Mouse (Mus musculus): ENCODE results near the gene Cdh23. TPM values are rescaled to one million over a fixed set of nuclear protein-coding genes. Genes with fewer than 3 reads are reported as not detected.
"Not testable (repeated sequence)": the region's sequence is repeated elsewhere in the genome, so short reads cannot be mapped to it uniquely, and the experiment has no call there.

Gene Cdh23
- polyA plus RNA-seq, 2 experiments = 0.73 to 2.7 TPM

DNA sequence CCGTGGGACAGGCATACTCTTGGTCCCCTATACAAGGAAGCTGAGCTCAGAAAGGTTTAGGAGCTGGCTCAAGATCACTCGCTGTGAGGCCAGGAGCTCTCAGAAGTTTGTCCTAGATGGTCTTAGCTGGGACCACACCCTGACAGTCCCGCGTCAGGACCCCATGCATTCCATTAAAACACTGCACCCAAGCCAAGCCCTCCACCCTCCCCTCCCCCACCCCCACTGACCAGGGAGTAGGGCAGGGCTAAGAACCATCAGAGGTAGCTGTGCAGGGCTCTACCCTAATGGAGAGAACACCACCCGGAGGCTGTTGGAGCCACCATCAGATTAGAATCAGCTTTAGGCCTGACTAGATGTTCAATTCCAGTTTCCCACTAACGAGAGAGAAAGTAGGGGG lies 28.2 kb upstream of the Cdh23 start:
- Histone ChIP-seq H3K4me3 (replicated peaks; ENCODE audit: low read length) (no peak overlapping the region), H3K4me2 (replicated peaks; ENCODE audit: low read depth, low read length, severe bottlenecking) (no peak overlapping the region), H3K9ac (ENCODE audit: low read depth, low read length, severe bottlenecking) (no peak overlapping the region), H3K36me3 (ENCODE audit: control insufficient read depth, insufficient read depth, low read length) (peaks cover 5% of the 10 kb centered on the region; the same call in 1 of the 2 replicates), H3K4me1 (ENCODE audit: control insufficient read depth, insufficient read depth, low read length) (0 out of 2 replicates have a peak, but pooled peaks cover 4% of the 10 kb centered on the region), H3K27me3 (ENCODE audit: control insufficient read depth, insufficient read depth, low read length) (no peaks in the 10 kb centered on the region), H3K9me3 (ENCODE audit: control insufficient read depth, low read length) (no peaks in the 10 kb centered on the region), H3K27ac (replicated peaks; ENCODE audit: low read depth, low read length) (no peak overlapping the region)
- ATAC-seq (ENCODE audit: low FRiP score, low read depth) (no peak), DNase-seq (ENCODE audit: low spot score) (no peak)
- 69% methylated on average over 6 of the region's 6 CpGs for WGBS
- no peak for TF ChIP-seq POLR2A (IDR thresholded peaks at IDR 0.05; ENCODE audit: borderline replicate concordance, extremely low read depth, insufficient read depth, insufficient read length)

DNA sequence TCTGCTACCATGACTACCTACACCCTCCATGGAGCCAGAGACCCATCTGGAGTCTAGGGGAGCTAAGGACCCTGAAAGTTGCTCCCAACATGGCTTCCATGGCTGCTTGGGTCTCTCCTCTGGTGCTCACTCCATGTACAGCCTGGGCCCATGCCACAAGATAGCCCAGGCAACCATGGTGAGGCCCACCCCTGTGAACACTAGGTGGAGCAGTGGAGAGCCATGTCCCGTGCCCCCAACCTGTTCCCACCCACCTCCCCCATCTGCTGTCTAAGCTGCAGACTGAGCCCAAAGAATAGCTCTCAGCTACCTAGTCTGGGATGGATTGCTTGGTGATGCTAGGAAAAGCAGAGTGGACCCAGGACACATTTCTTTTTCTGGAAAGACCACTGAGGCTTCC lies 27.1 kb upstream of the Cdh23 start:
- ATAC-seq (ENCODE audit: low FRiP score, low read depth) (no peak), DNase-seq (ENCODE audit: low spot score) (no peak)
- TF ChIP-seq POLR2A (IDR thresholded peaks at IDR 0.05; ENCODE audit: borderline replicate concordance, extremely low read depth, insufficient read depth, insufficient read length) = no peak
- no peak overlapping the region for H3K4me2 ChIP-seq (replicated peaks; ENCODE audit: low read depth, low read length, severe bottlenecking)
- H3K27ac ChIP-seq (replicated peaks; ENCODE audit: low read depth, low read length) = no peak overlapping the region
- 0 out of 2 replicates have a peak, but pooled peaks cover 4% of the 10 kb centered on the region for H3K4me1 ChIP-seq (ENCODE audit: control insufficient read depth, insufficient read depth, low read length)
- peaks cover 5% of the 10 kb centered on the region; the same call in 1 of the 2 replicates for H3K36me3 ChIP-seq (ENCODE audit: control insufficient read depth, insufficient read depth, low read length)
- H3K4me3 ChIP-seq (replicated peaks; ENCODE audit: low read length) = no peak overlapping the region
- no peaks in the 10 kb centered on the region for H3K27me3 ChIP-seq (ENCODE audit: control insufficient read depth, insufficient read depth, low read length)
- 45% methylated on average over 1 of the region's 1 CpGs for WGBS
- H3K9ac ChIP-seq (ENCODE audit: low read depth, low read length, severe bottlenecking) = no peak overlapping the region
- H3K9me3 ChIP-seq (ENCODE audit: control insufficient read depth, low read length) = no peaks in the 10 kb centered on the region

DNA sequence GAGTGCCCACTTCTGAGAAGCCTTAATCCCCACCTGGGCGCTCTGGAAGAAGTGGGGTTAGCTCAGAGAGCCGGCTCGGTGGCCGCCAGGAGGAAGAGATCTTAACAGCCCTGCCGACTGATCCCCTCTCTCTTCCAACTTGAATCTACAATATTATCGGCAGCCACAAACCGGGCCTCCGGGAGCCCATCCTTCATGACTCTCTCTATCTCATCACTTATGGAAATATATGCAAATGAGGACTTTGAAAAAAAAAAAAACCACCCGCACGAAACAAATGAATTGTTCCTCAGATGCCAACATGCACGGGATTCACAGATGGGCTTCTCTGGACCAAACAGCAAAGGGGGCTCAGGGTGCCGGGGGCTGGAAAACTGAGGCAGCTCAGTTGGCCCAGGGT lies 25.4 kb upstream of the Cdh23 start:
- Histone ChIP-seq H3K27me3 (ENCODE audit: control insufficient read depth, insufficient read depth, low read length) (no peaks in the 10 kb centered on the region), H3K36me3 (ENCODE audit: control insufficient read depth, insufficient read depth, low read length) (peaks cover 5% of the 10 kb centered on the region; the same call in 1 of the 2 replicates), H3K27ac (replicated peaks; ENCODE audit: low read depth, low read length) (no peak overlapping the region), H3K4me1 (ENCODE audit: control insufficient read depth, insufficient read depth, low read length) (no peaks in the 10 kb centered on the region), H3K9ac (ENCODE audit: low read depth, low read length, severe bottlenecking) (no peak overlapping the region), H3K4me2 (replicated peaks; ENCODE audit: low read depth, low read length, severe bottlenecking) (no peak overlapping the region), H3K9me3 (ENCODE audit: control insufficient read depth, low read length) (no peaks in the 10 kb centered on the region), H3K4me3 (replicated peaks; ENCODE audit: low read length) (no peak overlapping the region)
- DNase-seq (ENCODE audit: low spot score) (no peak), ATAC-seq (ENCODE audit: low FRiP score, low read depth) (no peak)
- WGBS = 72% methylated on average over 12 of the region's 12 CpGs
- no peak for TF ChIP-seq POLR2A (IDR thresholded peaks at IDR 0.05; ENCODE audit: borderline replicate concordance, extremely low read depth, insufficient read depth, insufficient read length)

DNA sequence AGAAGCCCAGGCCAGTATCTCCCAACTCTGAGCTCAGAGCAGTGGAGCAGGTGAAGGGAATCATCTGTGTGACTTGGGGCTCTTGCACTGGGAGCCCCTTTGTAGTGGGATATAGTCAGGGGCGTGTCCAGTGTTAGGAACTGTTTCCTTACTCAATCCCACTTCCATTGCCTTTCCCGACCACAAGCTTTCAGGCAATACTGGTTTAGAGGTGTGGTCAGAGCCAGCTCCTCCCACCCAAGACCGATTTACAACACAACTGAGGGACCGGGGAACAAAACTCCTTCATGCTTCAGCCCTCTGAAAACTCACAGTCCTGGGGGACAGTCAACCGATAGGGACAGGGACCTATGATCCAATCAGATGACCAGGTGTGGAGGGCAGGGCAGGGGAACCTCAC lies 24.2 kb upstream of the Cdh23 start:
- TF ChIP-seq POLR2A (IDR thresholded peaks at IDR 0.05; ENCODE audit: borderline replicate concordance, extremely low read depth, insufficient read depth, insufficient read length) = no peak
- DNase-seq (ENCODE audit: low spot score) = no peak
- Histone ChIP-seq H3K4me2 (replicated peaks; ENCODE audit: low read depth, low read length, severe bottlenecking) (no peak overlapping the region), H3K36me3 (ENCODE audit: control insufficient read depth, insufficient read depth, low read length) (peaks cover 11% of the 10 kb centered on the region), H3K9ac (ENCODE audit: low read depth, low read length, severe bottlenecking) (no peak overlapping the region), H3K27me3 (ENCODE audit: control insufficient read depth, insufficient read depth, low read length) (no peaks in the 10 kb centered on the region), H3K4me3 (replicated peaks; ENCODE audit: low read length) (no peak overlapping the region), H3K9me3 (ENCODE audit: control insufficient read depth, low read length) (no peaks in the 10 kb centered on the region), H3K4me1 (ENCODE audit: control insufficient read depth, insufficient read depth, low read length) (no peaks in the 10 kb centered on the region), H3K27ac (replicated peaks; ENCODE audit: low read depth, low read length) (no peak overlapping the region)
- no peak for ATAC-seq (ENCODE audit: low FRiP score, low read depth)
- 79% methylated on average over 5 of the region's 5 CpGs for WGBS

DNA sequence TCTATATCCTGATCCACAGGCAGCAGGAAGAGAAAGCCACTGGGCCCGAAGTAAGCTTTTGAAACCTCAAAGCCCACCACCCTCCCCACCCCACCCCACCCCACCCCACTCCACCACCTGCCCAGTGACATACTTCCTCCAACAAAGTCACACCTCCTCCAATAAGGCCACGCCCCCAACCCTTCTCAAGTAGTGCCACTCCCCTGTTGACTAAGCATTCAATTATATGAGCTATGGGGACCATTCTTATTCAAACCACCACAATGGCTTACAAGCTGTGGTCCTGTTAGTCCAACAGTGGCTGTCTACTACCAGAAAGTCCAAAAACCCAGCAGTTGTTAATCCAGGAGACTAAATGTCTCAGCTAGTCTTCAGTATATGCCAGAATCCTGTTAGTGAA lies 22.2 kb upstream of the Cdh23 start:
- peaks cover 14% of the 10 kb centered on the region for H3K36me3 ChIP-seq (ENCODE audit: control insufficient read depth, insufficient read depth, low read length)
- ATAC-seq (ENCODE audit: low FRiP score, low read depth) = no peak
- WGBS = 84% methylated on average over 2 of the region's 2 CpGs

DNA sequence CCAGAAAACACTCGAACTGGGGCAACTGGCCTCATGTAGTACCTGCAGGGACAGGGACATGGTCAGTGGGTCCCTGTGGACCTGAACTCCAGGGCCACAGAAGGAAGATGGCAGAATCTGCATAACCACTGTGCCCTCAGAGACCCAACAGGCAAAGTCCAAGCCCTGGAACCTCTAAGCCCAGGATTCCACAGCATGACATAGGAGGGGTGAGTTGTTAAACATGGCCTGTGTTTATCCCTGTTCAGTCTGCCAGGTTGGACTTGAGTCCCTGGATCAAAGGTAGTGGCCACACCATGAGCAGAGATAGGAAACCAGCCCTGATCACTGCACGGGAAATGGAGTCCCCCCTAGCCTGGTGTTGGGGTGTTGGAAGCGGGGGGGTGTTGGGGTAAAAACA lies 20.2 kb upstream of the Cdh23 start:
- no peak for ATAC-seq (ENCODE audit: low FRiP score, low read depth)

More for the DNA sequence above, 22.2 kb upstream of the Cdh23 start:
- Histone ChIP-seq H3K4me1 (ENCODE audit: control insufficient read depth, insufficient read depth, low read length) (no peaks in the 10 kb centered on the region), H3K9ac (ENCODE audit: low read depth, low read length, severe bottlenecking) (no peak overlapping the region), H3K9me3 (ENCODE audit: control insufficient read depth, low read length) (peaks cover 11% of the 10 kb centered on the region), H3K27ac (replicated peaks; ENCODE audit: low read depth, low read length) (no peak overlapping the region), H3K27me3 (ENCODE audit: control insufficient read depth, insufficient read depth, low read length) (no peaks in the 10 kb centered on the region), H3K4me2 (replicated peaks; ENCODE audit: low read depth, low read length, severe bottlenecking) (no peak overlapping the region), H3K4me3 (replicated peaks; ENCODE audit: low read length) (no peak overlapping the region)
- TF ChIP-seq POLR2A (IDR thresholded peaks at IDR 0.05; ENCODE audit: borderline replicate concordance, extremely low read depth, insufficient read depth, insufficient read length) = no peak
- no peak for DNase-seq (ENCODE audit: low spot score)

DNA sequence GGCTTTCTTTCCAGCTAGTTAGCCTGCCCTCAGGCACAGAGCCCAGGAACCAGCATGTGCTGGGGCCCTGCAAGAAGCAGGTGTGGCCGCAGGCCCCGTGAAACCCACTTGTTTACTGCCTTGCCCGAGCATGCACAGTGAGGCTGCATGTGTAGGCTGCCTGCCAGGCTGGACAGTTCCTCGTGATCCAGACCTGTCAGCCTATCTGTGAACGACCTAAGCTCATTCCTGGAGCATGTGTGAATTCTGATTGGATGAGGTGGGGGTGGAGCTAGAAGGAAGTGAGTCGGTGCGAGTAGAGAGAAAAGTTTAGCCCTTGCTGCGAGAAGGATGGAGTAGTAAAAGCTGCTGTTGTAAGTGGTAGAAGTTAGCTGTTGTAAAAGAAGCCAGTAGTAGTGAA lies 16.0 kb upstream of the Cdh23 start:
- not testable (repeated sequence) for DNase-seq (ENCODE audit: low spot score); H3K4me2 ChIP-seq (replicated peaks; ENCODE audit: low read depth, low read length, severe bottlenecking); H3K4me1 ChIP-seq (ENCODE audit: control insufficient read depth, insufficient read depth, low read length); H3K27me3 ChIP-seq (ENCODE audit: control insufficient read depth, insufficient read depth, low read length); H3K27ac ChIP-seq (replicated peaks; ENCODE audit: low read depth, low read length); ATAC-seq (ENCODE audit: low FRiP score, low read depth); H3K9ac ChIP-seq (ENCODE audit: low read depth, low read length, severe bottlenecking); H3K4me3 ChIP-seq (replicated peaks; ENCODE audit: low read length)
- peaks cover 11% of the 10 kb centered on the region for H3K9me3 ChIP-seq (ENCODE audit: control insufficient read depth, low read length)
- WGBS = 40% methylated on average over 8 of the region's 8 CpGs
- H3K36me3 ChIP-seq (ENCODE audit: control insufficient read depth, insufficient read depth, low read length) = peaks cover 12% of the 10 kb centered on the region

More for the DNA sequence above, 20.2 kb upstream of the Cdh23 start:
- no peaks in the 10 kb centered on the region for H3K4me1 ChIP-seq (ENCODE audit: control insufficient read depth, insufficient read depth, low read length)
- 91% methylated on average over 3 of the region's 3 CpGs for WGBS
- H3K27ac ChIP-seq (replicated peaks; ENCODE audit: low read depth, low read length) = no peak overlapping the region
- peaks cover 14% of the 10 kb centered on the region for H3K36me3 ChIP-seq (ENCODE audit: control insufficient read depth, insufficient read depth, low read length)
- no peak for DNase-seq (ENCODE audit: low spot score)
- no peaks in the 10 kb centered on the region for H3K27me3 ChIP-seq (ENCODE audit: control insufficient read depth, insufficient read depth, low read length)
- peaks cover 11% of the 10 kb centered on the region for H3K9me3 ChIP-seq (ENCODE audit: control insufficient read depth, low read length)
- H3K4me2 ChIP-seq (replicated peaks; ENCODE audit: low read depth, low read length, severe bottlenecking) = no peak overlapping the region
- no peak for TF ChIP-seq POLR2A (IDR thresholded peaks at IDR 0.05; ENCODE audit: borderline replicate concordance, extremely low read depth, insufficient read depth, insufficient read length)
- H3K4me3 ChIP-seq (replicated peaks; ENCODE audit: low read length) = no peak overlapping the region
- no peak overlapping the region for H3K9ac ChIP-seq (ENCODE audit: low read depth, low read length, severe bottlenecking)

Data from limb, embryonic 14.5 days (tissue).